In genomic region chr5:42578208-42578844, GRCm38 (mm10) we compare ENCODE assay signal across 19 mouse cellular contexts.
A peak's percentile ranks its signal among the peaks of the same experiment; 100 is the strongest.
DNase-seq lines count a peak whose midpoint lies in the region; ATAC-seq lines count a peak whose summit lies in the region.
"Had no signal": no experiment of that assay in that cellular context is flagged by ENCODE, and none has a peak within 500 bp of the region (broad histone marks: within the 10 kb centered on the region; RNA-seq: fewer than 3 reads in every experiment).

No protein-coding gene starts in this region.

- no peaks in the 10 kb centered on the region for H3K27me3 ChIP-seq in hindbrain, embryonic 11.5 days (ENCODE audit: control insufficient read depth, insufficient read depth, low read length)
- no peaks in the 10 kb centered on the region for H3K27me3 ChIP-seq in hindbrain, embryonic 16.5 days (replicated peaks; ENCODE audit: control insufficient read depth, insufficient read depth, low read length)
- no peaks in the 10 kb centered on the region for H3K27me3 ChIP-seq in hindbrain, embryonic 14.5 days (ENCODE audit: control insufficient read depth, insufficient read depth, low read length)
- H3K27me3 ChIP-seq in midbrain, embryonic 14.5 days (ENCODE audit: control insufficient read depth, insufficient read depth, low read length): no peaks in the 10 kb centered on the region
- no peaks in the 10 kb centered on the region for H3K27me3 ChIP-seq in neural tube, embryonic 14.5 days (ENCODE audit: control insufficient read depth, insufficient read depth, low read length)
- H3K27me3 ChIP-seq: embryonic facial prominence, embryonic 13.5 days; forebrain, embryonic 13.5 days; intestine, embryonic 15.5 days had no signal

- no peak for DNase-seq in hindbrain, embryonic 11.5 days (ENCODE audit: low spot score)
- DNase-seq in hindbrain, embryonic 14.5 days (ENCODE audit: low spot score): peak; percentile 39
- DNase-seq in midbrain, embryonic 14.5 days: peak; percentile 57
- DNase-seq in left cerebral cortex, adult 8-10 months (ENCODE audit: low spot score in 2 of 2): no peak
- no peak for DNase-seq in right cerebral cortex, adult 2 months (ENCODE audit: low spot score in 2 of 2)
- DNase-seq: adrenal gland, postnatal 25 days; cerebellum, adult 9-10 months; gastrocnemius, adult 2 months; kidney, adult 8-10 months; kidney, postnatal 10 days; right cerebral cortex, adult 18-20 months had no signal

- WGBS in hindbrain, embryonic 11.5 days: 70% methylated on average over 5 of the region's 5 CpGs
- 51% methylated on average over 5 of the region's 5 CpGs for WGBS in hindbrain, embryonic 16.5 days
- 56% methylated on average over 5 of the region's 5 CpGs for WGBS in hindbrain, embryonic 14.5 days
- 43% methylated on average over 5 of the region's 5 CpGs for WGBS in midbrain, embryonic 14.5 days
- WGBS in neural tube, embryonic 14.5 days: 48% methylated on average over 5 of the region's 5 CpGs

- H3K9me3 ChIP-seq in hindbrain, embryonic 11.5 days (ENCODE audit: control insufficient read depth, low read length): no peaks in the 10 kb centered on the region
- no peaks in the 10 kb centered on the region for H3K9me3 ChIP-seq in hindbrain, embryonic 16.5 days (ENCODE audit: control insufficient read depth, low read length)
- no peaks in the 10 kb centered on the region for H3K9me3 ChIP-seq in hindbrain, embryonic 14.5 days (ENCODE audit: control insufficient read depth, low read length)
- no peaks in the 10 kb centered on the region for H3K9me3 ChIP-seq in midbrain, embryonic 14.5 days (ENCODE audit: control insufficient read depth, low read length)
- no peaks in the 10 kb centered on the region for H3K9me3 ChIP-seq in neural tube, embryonic 14.5 days (ENCODE audit: control insufficient read depth, low read length)
- H3K9me3 ChIP-seq: embryonic facial prominence, embryonic 13.5 days; forebrain, embryonic 13.5 days; heart, embryonic 10.5 days; intestine, embryonic 15.5 days; limb, embryonic 10.5 days had no signal

- ATAC-seq in hindbrain, embryonic 11.5 days (ENCODE audit: low FRiP score): peak; percentile 74
- ATAC-seq in hindbrain, embryonic 16.5 days: no peak
- ATAC-seq in hindbrain, embryonic 14.5 days (ENCODE audit: low FRiP score): peak; percentile 72
- peak; percentile 88 for ATAC-seq in midbrain, embryonic 14.5 days (ENCODE audit: low FRiP score, low TSS enrichment)
- peak; percentile 69; the same call in 1 of the 2 replicates for ATAC-seq in neural tube, embryonic 14.5 days (ENCODE audit: low read depth)
- ATAC-seq: forebrain, embryonic 13.5 days; intestine, embryonic 15.5 days had no signal

- H3K27ac ChIP-seq in hindbrain, embryonic 11.5 days (ENCODE audit: low read depth, low read length): no peak overlapping the region
- H3K27ac ChIP-seq in hindbrain, embryonic 16.5 days (ENCODE audit: low read depth, low read length): no peak overlapping the region
- no peak overlapping the region for H3K27ac ChIP-seq in hindbrain, embryonic 14.5 days
- H3K27ac ChIP-seq in midbrain, embryonic 14.5 days (replicated peaks; ENCODE audit: low read depth, low read length): no peak overlapping the region
- no peak overlapping the region for H3K27ac ChIP-seq in neural tube, embryonic 14.5 days (ENCODE audit: low read depth, low read length)
- H3K27ac ChIP-seq: embryonic facial prominence, embryonic 13.5 days; forebrain, embryonic 13.5 days; gastrocnemius, adult 2 months; heart, embryonic 10.5 days; intestine, embryonic 15.5 days; limb, embryonic 10.5 days; macrophage had no signal

- no peak overlapping the region for H3K9ac ChIP-seq in hindbrain, embryonic 11.5 days (ENCODE audit: low read depth, low read length)
- no peak overlapping the region for H3K9ac ChIP-seq in hindbrain, embryonic 16.5 days (ENCODE audit: low read depth, low read length)
- no peak overlapping the region for H3K9ac ChIP-seq in hindbrain, embryonic 14.5 days
- H3K9ac ChIP-seq in midbrain, embryonic 14.5 days (replicated peaks; ENCODE audit: low read length): no peak overlapping the region
- no peak overlapping the region for H3K9ac ChIP-seq in neural tube, embryonic 14.5 days (replicated peaks; ENCODE audit: low read depth, low read length)
- H3K9ac ChIP-seq: embryonic facial prominence, embryonic 13.5 days; forebrain, embryonic 13.5 days; intestine, embryonic 15.5 days had no signal

- no peak overlapping the region for H3K4me2 ChIP-seq in hindbrain, embryonic 11.5 days (replicated peaks; ENCODE audit: low read depth, low read length)
- H3K4me2 ChIP-seq in hindbrain, embryonic 16.5 days (ENCODE audit: low read length): no peak overlapping the region
- H3K4me2 ChIP-seq in hindbrain, embryonic 14.5 days (replicated peaks): no peak overlapping the region
- H3K4me2 ChIP-seq in midbrain, embryonic 14.5 days (ENCODE audit: low read length): no peak overlapping the region
- H3K4me2 ChIP-seq in neural tube, embryonic 14.5 days (ENCODE audit: low read depth, low read length): no peak overlapping the region
- H3K4me2 ChIP-seq: embryonic facial prominence, embryonic 13.5 days; forebrain, embryonic 13.5 days; intestine, embryonic 15.5 days had no signal

- H3K4me1 ChIP-seq in hindbrain, embryonic 11.5 days (replicated peaks; ENCODE audit: control insufficient read depth, insufficient read depth, low read length): no peaks in the 10 kb centered on the region
- H3K4me1 ChIP-seq in hindbrain, embryonic 16.5 days (ENCODE audit: control insufficient read depth, insufficient read depth, low read depth, low read length): no peaks in the 10 kb centered on the region
- no peaks in the 10 kb centered on the region; the same call in 1 of the 2 replicates for H3K4me1 ChIP-seq in hindbrain, embryonic 14.5 days (replicated peaks; ENCODE audit: control insufficient read depth, insufficient read depth, low read length)
- H3K4me1 ChIP-seq in midbrain, embryonic 14.5 days (ENCODE audit: control insufficient read depth, insufficient read depth, low read length): no peaks in the 10 kb centered on the region
- no peaks in the 10 kb centered on the region for H3K4me1 ChIP-seq in neural tube, embryonic 14.5 days (ENCODE audit: control insufficient read depth, insufficient read depth, low read length)
- H3K4me1 ChIP-seq: embryonic facial prominence, embryonic 13.5 days; forebrain, embryonic 13.5 days; heart, embryonic 10.5 days; intestine, embryonic 15.5 days; limb, embryonic 10.5 days had no signal

- H3K4me3 ChIP-seq in hindbrain, embryonic 11.5 days (ENCODE audit: low read depth, low read length): no peak overlapping the region
- no peak overlapping the region for H3K4me3 ChIP-seq in hindbrain, embryonic 16.5 days (ENCODE audit: low read length)
- H3K4me3 ChIP-seq in hindbrain, embryonic 14.5 days (replicated peaks; ENCODE audit: low read length): no peak overlapping the region
- no peak overlapping the region for H3K4me3 ChIP-seq in midbrain, embryonic 14.5 days (replicated peaks; ENCODE audit: low read depth, low read length)
- no peak overlapping the region for H3K4me3 ChIP-seq in neural tube, embryonic 14.5 days (ENCODE audit: low read depth, low read length)
- H3K4me3 ChIP-seq: embryonic facial prominence, embryonic 13.5 days; forebrain, embryonic 13.5 days; gastrocnemius, adult 2 months; heart, embryonic 10.5 days; intestine, embryonic 15.5 days; limb, embryonic 10.5 days had no signal

- H3K36me3 ChIP-seq in hindbrain, embryonic 11.5 days (ENCODE audit: control insufficient read depth, insufficient read depth, low read length): no peaks in the 10 kb centered on the region
- H3K36me3 ChIP-seq in hindbrain, embryonic 16.5 days (ENCODE audit: control insufficient read depth, insufficient read depth, low read length): no peaks in the 10 kb centered on the region
- no peaks in the 10 kb centered on the region for H3K36me3 ChIP-seq in hindbrain, embryonic 14.5 days (replicated peaks; ENCODE audit: control insufficient read depth, insufficient read depth)
- no peaks in the 10 kb centered on the region for H3K36me3 ChIP-seq in midbrain, embryonic 14.5 days (ENCODE audit: control insufficient read depth, insufficient read depth, low read length)
- no peaks in the 10 kb centered on the region for H3K36me3 ChIP-seq in neural tube, embryonic 14.5 days (ENCODE audit: control insufficient read depth, insufficient read depth, low read length)
- H3K36me3 ChIP-seq: embryonic facial prominence, embryonic 13.5 days; heart, embryonic 10.5 days; intestine, embryonic 15.5 days; limb, embryonic 10.5 days had no signal

Comparison
In these comparisons a context has a peak if more than half of its experiments do, and no peak if none do; other contexts are left out.
1. DNase-seq: peak in hindbrain, embryonic 14.5 days (single experiment) and midbrain, embryonic 14.5 days (single experiment); none in hindbrain, embryonic 11.5 days (single experiment), left cerebral cortex, adult 8-10 months (0 of 2) and right cerebral cortex, adult 2 months (0 of 2).